Mouse (Mus musculus) neural tube, embryonic 15.5 days (tissue): ENCODE results near the gene Txndc11. TPM values are rescaled to one million over a fixed set of nuclear protein-coding genes. Genes with fewer than 3 reads are reported as not detected.

Experiments
- ATAC-seq: fragments of 200-750 bp; cut with Nextera tagmentation; 2 replicates; pipeline ENCODE4 v1.8.0; 2017; ENCODE audit warnings: mild to moderate bottlenecking, moderate TSS enrichment, moderate library complexity; ENCODE audit not compliant: low FRiP score
- H3K27ac ChIP-seq: fragments of 300-500 bp; sonication (generic); replicated peaks from 2 replicates; pipeline ENCODE4 v1.5.1; 2015; ENCODE audit warnings: mild to moderate bottlenecking, inconsistent platforms
- H3K27me3 ChIP-seq: fragments of 300-500 bp; sonication (generic); replicated peaks from 2 replicates; pipeline ENCODE4 v1.6.1; 2015; ENCODE audit warnings: inconsistent platforms
- H3K36me3 ChIP-seq: fragments of 300-500 bp; sonication (generic); 2 replicates; pipeline ENCODE4 v1.6.1; 2015; ENCODE audit warnings: inconsistent platforms
- H3K4me1 ChIP-seq: fragments of 300-500 bp; sonication (generic); 2 replicates; pipeline ENCODE4 v1.6.1; 2015; ENCODE audit warnings: inconsistent platforms
- H3K4me2 ChIP-seq: fragments of 300-500 bp; sonication (generic); 2 replicates; pipeline ENCODE4 v1.6.1; 2015; ENCODE audit warnings: inconsistent platforms, mild to moderate bottlenecking, moderate library complexity
- H3K4me3 ChIP-seq: fragments of 300-500 bp; sonication (generic); replicated peaks from 2 replicates; pipeline ENCODE4 v1.5.1; 2015; ENCODE audit warnings: mild to moderate bottlenecking, inconsistent platforms
- H3K9ac ChIP-seq: fragments of 300-500 bp; sonication (generic); replicated peaks from 2 replicates; pipeline ENCODE4 v1.6.1; 2015; ENCODE audit warnings: mild to moderate bottlenecking, inconsistent platforms
- H3K9me3 ChIP-seq: fragments of 300-500 bp; sonication (generic); replicated peaks from 2 replicates; pipeline ENCODE4 v1.6.1; 2016; ENCODE audit warnings: inconsistent platforms
- WGBS: fragments of 180-500 bp; shearing (Covaris S2); methylation state at CpG from one replicate; pipeline ENCODE4 v1.1.7; 2015; ENCODE audit warnings: mixed read lengths; 5-methylcytosine and 5-hydroxymethylcytosine counted together
- polyA plus RNA-seq: library from polyadenylated mRNA; unstranded; fragments of >200 nt; fragmentation: Nextera tagmentation; extraction: Ambion mirVana; gene quantifications from 2 replicates; pipeline ENCODE4 v1.2.1, GENCODE M21; 2015

Txndc11 gene
- polyA plus RNA-seq, 1 experiment from 2014 or later, result 28.7 TPM

GRCm38 (mm10) chr16:11071887-11072286, 62.6 kb downstream of the Txndc11 start:
- Histone ChIP-seq H3K4me1 (peaks cover 71% of the 10 kb centered on the region), H3K9ac (no peak overlapping the region), H3K27ac (no peak overlapping the region), H3K4me2 (no peak overlapping the region), H3K4me3 (no peak overlapping the region), H3K9me3 (no peaks in the 10 kb centered on the region), H3K27me3 (no peaks in the 10 kb centered on the region), H3K36me3 (peaks cover 55% of the 10 kb centered on the region)
- no peak for ATAC-seq
- WGBS, result 96% methylated on average over 4 of the region's 4 CpGs

DNA sequence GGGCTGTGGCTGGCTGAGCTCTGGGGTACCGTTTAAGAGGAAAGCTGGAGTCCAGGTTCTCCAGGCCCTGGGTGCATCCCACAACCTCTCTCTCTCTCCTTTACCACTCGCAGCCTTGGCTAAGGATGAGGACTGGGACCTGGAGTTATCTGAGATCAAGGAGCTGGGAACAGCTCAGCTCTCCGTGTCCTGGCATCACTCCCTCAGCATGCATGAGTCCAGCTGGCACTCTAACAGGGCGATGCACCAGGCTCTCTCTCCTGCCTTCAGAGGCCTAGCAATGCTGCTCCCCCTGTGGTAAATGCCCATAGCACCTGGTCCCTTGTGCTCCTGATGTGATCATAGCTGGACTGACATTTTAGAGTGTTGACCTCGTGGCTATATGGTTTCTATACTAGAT, 63.3 kb downstream of the Txndc11 start:
- Histone ChIP-seq H3K4me3 (no peak overlapping the region), H3K27me3 (no peaks in the 10 kb centered on the region), H3K9me3 (no peaks in the 10 kb centered on the region), H3K4me2 (no peak overlapping the region), H3K36me3 (peaks cover 48% of the 10 kb centered on the region), H3K27ac (no peak overlapping the region), H3K9ac (no peak overlapping the region), H3K4me1 (peaks cover 71% of the 10 kb centered on the region)
- 79% methylated on average over 5 of the region's 5 CpGs for WGBS
- ATAC-seq, result no peak

- 74% methylated on average over 7 of the region's 7 CpGs for whole genome bisulfite sequencing
- no peak for ATAC-seq
- peak overlapping the region; percentile 31; the same call in 1 of the 2 replicates for H3K4me2 ChIP-seq
- H3K27ac ChIP-seq, result no peak overlapping the region
- no peaks in the 10 kb centered on the region for H3K9me3 ChIP-seq
- peaks cover 72% of the 10 kb centered on the region for H3K4me1 ChIP-seq
- peaks cover 37% of the 10 kb centered on the region for H3K36me3 ChIP-seq
- no peaks in the 10 kb centered on the region for H3K27me3 ChIP-seq
- no peak overlapping the region for H3K4me3 ChIP-seq
- H3K9ac ChIP-seq, result no peak overlapping the region
Measured at GRCm38 (mm10) chr16:11069710-11070420, 64.6 kb downstream of the Txndc11 start.

- Histone ChIP-seq H3K4me1 (peaks cover 75% of the 10 kb centered on the region), H3K9me3 (no peaks in the 10 kb centered on the region), H3K4me3 (no peak overlapping the region), H3K27ac (no peak overlapping the region), H3K4me2 (peak overlapping the region; percentile 31), H3K36me3 (peaks cover 31% of the 10 kb centered on the region), H3K9ac (no peak overlapping the region), H3K27me3 (no peaks in the 10 kb centered on the region)
- 80% methylated on average over 6 of the region's 6 CpGs for WGBS
- ATAC-seq, result no peak
Measured at GRCm38 (mm10) chr16:11069271-11069670, 65.2 kb downstream of the Txndc11 start.

GRCm38 (mm10) chr16:11068666-11069065, 65.8 kb downstream of the Txndc11 start:
- Histone ChIP-seq H3K27me3 (no peaks in the 10 kb centered on the region), H3K9ac (no peak overlapping the region), H3K4me1 (peaks cover 81% of the 10 kb centered on the region), H3K9me3 (no peaks in the 10 kb centered on the region), H3K4me3 (peak overlapping the region; percentile 63; the same call in 1 of the 2 replicates), H3K36me3 (peaks cover 25% of the 10 kb centered on the region), H3K4me2 (peak overlapping the region; percentile 70), H3K27ac (no peak overlapping the region)
- WGBS, result 90% methylated on average over 3 of the region's 3 CpGs
- ATAC-seq, result no peak

DNA sequence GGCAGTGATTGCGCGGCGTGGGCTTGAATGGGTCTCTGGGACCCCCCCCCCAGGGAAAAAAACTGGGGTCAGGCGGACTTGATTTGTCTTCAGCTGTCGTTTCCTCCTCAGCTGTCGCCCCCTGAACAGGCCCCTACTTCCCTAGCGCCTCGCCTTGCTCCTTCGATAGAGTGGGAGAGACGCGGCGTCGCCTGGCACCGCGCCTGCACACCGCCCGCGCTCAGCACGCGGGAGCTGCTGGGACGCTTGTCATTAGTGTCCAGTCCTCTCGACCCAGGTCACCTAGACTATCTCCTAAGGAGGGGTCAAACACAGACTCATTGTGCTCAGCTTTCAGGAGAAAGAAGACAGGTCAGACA, 67.6 kb downstream of the Txndc11 start:
- Histone ChIP-seq H3K4me2 (peak overlapping the region; percentile 70), H3K4me1 (peaks cover 77% of the 10 kb centered on the region), H3K27me3 (no peaks in the 10 kb centered on the region), H3K9ac (peak overlapping the region; percentile 76), H3K27ac (peak overlapping the region; percentile 98), H3K9me3 (no peaks in the 10 kb centered on the region), H3K4me3 (peak overlapping the region; percentile 63), H3K36me3 (peaks cover 10% of the 10 kb centered on the region)
- ATAC-seq, result peak; percentile 59
- WGBS, result under 1% methylated on average over 22 of the region's 22 CpGs

DNA sequence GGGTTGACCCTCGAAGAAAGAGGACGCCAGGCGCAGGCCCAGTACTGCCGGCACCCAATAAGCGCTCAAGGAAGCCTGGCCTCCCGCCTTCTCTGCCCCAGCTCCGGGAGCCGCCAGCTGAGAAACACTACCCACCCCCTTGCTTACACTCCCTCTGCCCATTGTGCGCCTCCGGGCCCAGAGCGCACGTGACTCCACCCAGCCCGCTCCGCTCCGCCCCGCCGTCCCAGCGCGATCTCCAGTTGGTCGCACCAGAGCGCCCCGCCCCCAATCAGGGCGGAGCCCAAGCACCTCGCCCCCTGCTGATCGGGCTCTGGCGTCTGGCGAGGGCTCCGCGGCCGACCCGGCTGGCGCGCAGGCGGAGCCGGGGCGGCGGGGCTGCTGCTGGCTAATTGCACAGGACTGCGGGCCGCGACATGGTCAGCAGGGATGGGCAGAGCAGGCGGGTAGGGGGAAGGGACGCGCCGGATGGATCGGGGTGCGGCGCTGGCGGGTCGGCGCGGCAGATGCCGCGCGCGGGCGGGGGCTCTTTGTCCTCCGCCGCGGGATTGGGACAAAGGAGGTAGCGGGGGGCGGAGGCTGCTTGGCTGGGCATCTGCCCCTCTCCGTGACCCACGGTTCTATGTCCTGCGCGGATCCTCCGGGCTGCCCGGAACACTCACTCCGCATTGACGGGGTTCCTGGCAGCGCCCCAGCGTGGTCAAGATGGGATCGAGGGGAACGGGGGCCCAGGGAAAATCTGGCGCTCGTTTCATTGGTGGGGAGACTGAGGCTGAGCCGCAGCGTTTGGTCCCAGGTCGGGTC, 68.2 kb downstream of the Txndc11 start, which contains the start of gene Litaf:
Gene Litaf, minus strand, starts transcription at position 129 of the 804 bp plus-strand sequence.
- Histone ChIP-seq H3K4me2 (peak within 1 kb of the TSS; percentile 70), H3K36me3 (peaks cover 5% of the 10 kb centered on the region), H3K4me3 (peak within 1 kb of the TSS; percentile 63), H3K27me3 (no peaks in the 10 kb centered on the region), H3K27ac (peak within 1 kb of the TSS; percentile 98), H3K4me1 (peaks cover 71% of the 10 kb centered on the region), H3K9me3 (no peaks in the 10 kb centered on the region), H3K9ac (peak within 1 kb of the TSS; percentile 76)
- ATAC-seq, result peak; percentile 98
- under 1% methylated on average over 77 of the region's 78 CpGs for WGBS

GRCm38 (mm10) chr16:11065431-11065830, 69.0 kb downstream of the Txndc11 start:
- peak overlapping the region; percentile 70 for H3K4me2 ChIP-seq
- peaks cover 64% of the 10 kb centered on the region for H3K4me1 ChIP-seq
- no peaks in the 10 kb centered on the region for H3K36me3 ChIP-seq
- H3K27ac ChIP-seq, result peak overlapping the region; percentile 98
- H3K4me3 ChIP-seq, result peak overlapping the region; percentile 63
- 62% methylated on average over 5 of the region's 5 CpGs for WGBS
- H3K9ac ChIP-seq, result peak overlapping the region; percentile 55
- ATAC-seq, result no peak; the same call in 1 of the 2 replicates
- no peaks in the 10 kb centered on the region for H3K27me3 ChIP-seq
- no peaks in the 10 kb centered on the region for H3K9me3 ChIP-seq

- Histone ChIP-seq H3K27me3 (no peaks in the 10 kb centered on the region), H3K9me3 (no peaks in the 10 kb centered on the region), H3K4me2 (no peak overlapping the region), H3K36me3 (no peaks in the 10 kb centered on the region), H3K27ac (no peak overlapping the region), H3K9ac (no peak overlapping the region), H3K4me1 (peaks cover 57% of the 10 kb centered on the region), H3K4me3 (no peak overlapping the region)
- ATAC-seq, result no peak
- 85% methylated on average over 6 of the region's 6 CpGs for WGBS
Measured at GRCm38 (mm10) chr16:11064742-11065141, 69.7 kb downstream of the Txndc11 start.

DNA sequence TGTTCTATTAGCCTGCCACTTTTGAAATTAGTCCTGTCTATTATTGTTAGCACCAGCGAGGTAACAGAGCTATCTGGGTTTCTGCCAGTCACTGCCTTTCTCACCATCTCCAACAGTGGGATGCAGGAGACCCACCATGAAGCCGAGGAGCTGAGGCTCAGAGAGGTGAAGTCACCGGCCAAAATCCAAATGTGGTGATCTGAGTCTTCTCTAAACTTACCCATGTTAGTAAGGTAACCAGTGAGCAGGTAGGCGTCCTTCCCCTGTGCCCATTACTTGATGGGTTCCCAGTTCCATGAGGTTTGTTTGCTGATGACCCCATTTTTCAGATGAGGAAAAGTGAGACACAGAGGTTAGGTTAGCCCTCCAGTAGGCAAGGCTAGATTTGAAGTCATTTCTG, 70.1 kb downstream of the Txndc11 start:
- no peak overlapping the region for H3K9ac ChIP-seq
- no peak overlapping the region for H3K4me3 ChIP-seq
- H3K4me1 ChIP-seq, result peaks cover 53% of the 10 kb centered on the region
- H3K4me2 ChIP-seq, result no peak overlapping the region
- H3K27me3 ChIP-seq, result no peaks in the 10 kb centered on the region
- 88% methylated on average over 4 of the region's 4 CpGs for WGBS
- no peaks in the 10 kb centered on the region for H3K9me3 ChIP-seq
- ATAC-seq, result no peak
- no peak overlapping the region for H3K27ac ChIP-seq
- no peaks in the 10 kb centered on the region for H3K36me3 ChIP-seq

GRCm38 (mm10) chr16:11062794-11063721, 71.4 kb downstream of the Txndc11 start:
- Histone ChIP-seq H3K9ac (no peak overlapping the region), H3K4me2 (peak overlapping the region; percentile 1; the same call in 1 of the 2 replicates)
- WGBS, result 21% methylated on average over 13 of the region's 13 CpGs

More at GRCm38 (mm10) chr16:11062794-11063721, 71.4 kb downstream of the Txndc11 start:
- Histone ChIP-seq H3K9me3 (no peaks in the 10 kb centered on the region), H3K36me3 (no peaks in the 10 kb centered on the region), H3K27me3 (no peaks in the 10 kb centered on the region), H3K4me1 (peaks cover 40% of the 10 kb centered on the region), H3K4me3 (no peak overlapping the region), H3K27ac (peak overlapping the region; percentile 38)
- ATAC-seq, result no peak
